Mouse (Mus musculus) lung, adult 2 months (tissue): ENCODE data around the gene Gm20388. TPM values are rescaled to one million over a fixed set of nuclear protein-coding genes. Genes with fewer than 3 reads are reported as not detected.

Source experiments
- DNase-seq: peaks from one replicate; pipeline ENCODE4 v3.0.0; 2022
- H3K4me1 ChIP-seq: fragments of 200-500 bp; 2 replicates; pipeline ENCODE4 v1.6.1; 2011; ENCODE audit warnings: low read length; ENCODE audit not compliant: control insufficient read depth, insufficient read depth
- H3K4me3 ChIP-seq: fragments of 200-500 bp; replicated peaks from 2 replicates; pipeline ENCODE3; 2011; ENCODE audit warnings: low read depth, mild to moderate bottlenecking, control low read depth, low read length; ENCODE audit errors: extremely low read depth
- CTCF ChIP-seq: fragments of 200-500 bp; IDR thresholded peaks from 2 replicates; pipeline ENCODE4 v1.5.1; 2011; ENCODE audit warnings: mild to moderate bottlenecking, low read length, control low read depth; ENCODE audit not compliant: insufficient read depth
- POLR2A ChIP-seq: fragments of 200-500 bp; IDR thresholded peaks from 2 replicates; pipeline ENCODE4 v1.6.1; 2011; ENCODE audit warnings: low read depth, mild to moderate bottlenecking, control low read depth, low read length, borderline replicate concordance; ENCODE audit errors: extremely low read depth
- WGBS: fragments of 180-500 bp; shearing (Covaris S2); methylation state at CpG from one replicate; pipeline ENCODE4 v1.1.7; 2018; 5-methylcytosine and 5-hydroxymethylcytosine counted together
- polyA plus RNA-seq: library from polyadenylated mRNA; depleted of rRNA; stranded (reverse); fragments of >200 nt; gene quantifications from 2 replicates; pipeline ENCODE4 v1.2.3, GENCODE M21; 2012

Gene Gm20388
- polyA plus RNA-seq, 1 experiment, result 67.8 TPM

GRCm38 (mm10) chr8:122904496-122904895 lies 2993.9 kb downstream of the Gm20388 start:
- Histone ChIP-seq H3K4me3 (no peak overlapping the region), H3K4me1 (peaks cover 9% of the 10 kb centered on the region)
- 90% methylated on average over 11 of the region's 11 CpGs for WGBS
- TF ChIP-seq POLR2A (no peak), CTCF (no peak)
- DNase-seq, result no peak

GRCm38 (mm10) chr8:122905346-122905745 lies 2994.7 kb downstream of the Gm20388 start:
- DNase-seq, result no peak
- WGBS, result 74% methylated on average over 4 of the region's 4 CpGs
- Histone ChIP-seq H3K4me1 (peaks cover 9% of the 10 kb centered on the region), H3K4me3 (no peak overlapping the region)
- no peak for TF ChIP-seq CTCF
- TF ChIP-seq POLR2A, result no peak

DNA sequence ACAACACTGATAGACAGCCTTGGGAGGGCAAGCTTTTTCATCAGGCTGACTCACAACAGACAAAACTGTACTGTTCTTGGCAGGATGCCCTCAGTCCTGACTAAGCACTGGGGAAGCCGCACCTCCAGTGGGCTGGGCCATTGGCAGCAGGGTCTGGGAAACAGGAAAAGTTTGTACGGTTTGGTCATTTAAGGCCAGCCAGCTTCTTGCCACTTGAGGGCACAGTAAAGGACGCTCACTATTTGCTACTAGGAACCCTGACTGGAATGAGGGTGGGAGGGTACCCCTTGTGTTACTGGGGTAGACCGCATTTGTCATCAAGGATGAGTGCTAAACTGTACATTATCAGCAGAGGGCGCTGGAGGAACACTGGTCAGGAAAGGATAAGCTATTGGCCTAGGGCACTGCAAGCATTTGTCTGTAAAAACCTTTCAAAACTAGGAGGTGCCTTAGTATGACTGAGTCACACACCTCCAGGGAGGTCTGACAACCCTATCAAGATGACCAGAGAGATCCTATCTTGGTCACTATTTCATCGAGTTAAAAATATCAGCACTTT lies 2995.9 kb downstream of the Gm20388 start:
- TF ChIP-seq POLR2A, result no peak
- TF ChIP-seq CTCF, result peak; percentile 49; the same call in 1 of the 2 replicates
- Histone ChIP-seq H3K4me1 (peaks cover 9% of the 10 kb centered on the region), H3K4me3 (peak overlapping the region; percentile 15)
- WGBS, result 5% methylated on average over 6 of the region's 6 CpGs
- peak; percentile 93 for DNase-seq

GRCm38 (mm10) chr8:122912150-122912549 lies 3001.5 kb downstream of the Gm20388 start:
- no peak for DNase-seq
- TF ChIP-seq POLR2A, result no peak
- no peak for TF ChIP-seq CTCF
- WGBS, result 58% methylated on average over 3 of the region's 3 CpGs
- no peak overlapping the region for H3K4me3 ChIP-seq
- peaks cover 5% of the 10 kb centered on the region for H3K4me1 ChIP-seq

GRCm38 (mm10) chr8:122912871-122913270 lies 3002.2 kb downstream of the Gm20388 start:
- DNase-seq, result no peak
- no peak overlapping the region for H3K4me3 ChIP-seq
- TF ChIP-seq CTCF (no peak), POLR2A (no peak)
- peaks cover 11% of the 10 kb centered on the region for H3K4me1 ChIP-seq
- 90% methylated on average over 4 of the region's 4 CpGs for WGBS

GRCm38 (mm10) chr8:122916766-122917165 lies 3006.1 kb downstream of the Gm20388 start:
- Histone ChIP-seq H3K4me1 (peaks cover 21% of the 10 kb centered on the region), H3K4me3 (no peak overlapping the region)
- no peak for DNase-seq
- TF ChIP-seq POLR2A (no peak), CTCF (no peak)
- 48% methylated on average over 3 of the region's 3 CpGs for WGBS

GRCm38 (mm10) chr8:122917531-122918392 lies 3007.1 kb downstream of the Gm20388 start:
- Histone ChIP-seq H3K4me1 (peaks cover 21% of the 10 kb centered on the region), H3K4me3 (no peak overlapping the region)
- TF ChIP-seq CTCF (no peak), POLR2A (no peak)
- WGBS, result 35% methylated on average over 11 of the region's 11 CpGs
- DNase-seq, result no peak

DNA sequence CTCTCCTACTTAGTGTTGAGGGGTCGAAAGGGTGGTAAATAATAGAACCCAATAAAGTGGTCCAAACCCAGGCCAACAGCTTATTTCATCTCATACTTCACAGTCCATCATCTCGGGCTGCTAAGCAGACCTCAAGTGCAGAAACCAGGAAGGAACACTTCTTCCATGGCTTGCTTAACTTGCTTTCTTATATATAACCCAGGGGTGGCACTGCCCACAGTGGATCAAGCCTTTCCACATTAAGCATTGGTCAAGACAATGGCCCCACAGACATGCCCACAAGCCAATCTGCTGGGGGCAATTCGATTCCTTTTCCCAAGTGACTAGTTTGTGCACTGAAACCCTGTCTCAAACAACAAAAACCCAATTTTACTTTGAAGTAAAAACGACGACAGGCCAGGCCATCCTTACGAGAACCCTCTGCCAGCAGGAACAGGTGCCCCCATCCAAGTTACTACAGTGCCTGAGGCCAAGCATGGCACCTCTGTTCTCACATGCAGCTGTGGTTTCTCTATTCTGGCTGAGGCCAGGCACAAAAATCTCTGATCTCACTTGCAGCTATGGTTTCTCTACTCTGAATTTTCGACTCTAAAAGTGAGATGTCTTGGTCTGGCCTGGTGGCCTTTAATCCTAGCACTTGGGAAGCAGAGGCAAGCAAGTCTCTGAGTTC lies 3007.9 kb downstream of the Gm20388 start:
- TF ChIP-seq POLR2A (no peak), CTCF (no peak)
- Histone ChIP-seq H3K4me1 (peaks cover 23% of the 10 kb centered on the region), H3K4me3 (no peak overlapping the region)
- 59% methylated on average over 7 of the region's 7 CpGs for WGBS
- no peak for DNase-seq

DNA sequence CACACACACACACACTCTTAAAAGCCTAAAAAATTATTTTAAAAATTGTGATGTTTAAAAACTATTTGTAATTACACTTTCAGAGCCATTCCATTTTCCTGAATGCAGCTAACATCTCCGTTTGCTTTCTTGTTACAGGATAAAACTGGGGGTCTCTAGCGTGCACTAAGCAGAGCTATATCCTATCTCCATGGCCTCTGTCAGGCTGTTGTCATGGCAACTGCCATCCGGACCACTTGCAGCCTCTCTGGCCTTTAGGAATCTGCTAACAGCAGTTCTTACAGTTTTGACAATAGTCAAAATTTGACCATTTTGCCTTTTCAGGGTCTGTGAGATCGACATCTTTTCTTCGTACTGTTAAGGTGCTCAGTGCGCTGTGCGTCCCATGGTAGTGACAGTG lies 3010.2 kb downstream of the Gm20388 start:
- 78% methylated on average over 7 of the region's 7 CpGs for WGBS
- no peak overlapping the region for H3K4me3 ChIP-seq
- no peak for DNase-seq
- TF ChIP-seq CTCF (no peak), POLR2A (no peak)
- H3K4me1 ChIP-seq, result peaks cover 31% of the 10 kb centered on the region

GRCm38 (mm10) chr8:122922945-122923344 lies 3012.3 kb downstream of the Gm20388 start:
- WGBS, result 80% methylated on average over 3 of the region's 3 CpGs
- no peak for TF ChIP-seq CTCF
- no peak for TF ChIP-seq POLR2A
- no peak for DNase-seq
- Histone ChIP-seq H3K4me3 (no peak overlapping the region), H3K4me1 (peaks cover 20% of the 10 kb centered on the region)
